Mouse (Mus musculus) olfactory bulb, adult 2 months (tissue): ENCODE measurements around the gene Dusp27. TPM values are rescaled to one million over a fixed set of nuclear protein-coding genes. Genes with fewer than 3 reads are reported as not detected.

Experiments used
- H3K27ac ChIP-seq: fragments of 200-500 bp; 2 replicates; pipeline ENCODE4 v1.5.1; 2012; ENCODE audit warnings: low read depth, low read length; ENCODE audit not compliant: insufficient read depth
- H3K4me1 ChIP-seq: fragments of 200-500 bp; 2 replicates; pipeline ENCODE4 v1.6.1; 2012; ENCODE audit warnings: low read length; ENCODE audit not compliant: control insufficient read depth, insufficient read depth
- H3K4me3 ChIP-seq: fragments of 200-500 bp; 2 replicates; pipeline ENCODE4 v1.5.1; 2012; ENCODE audit warnings: mild to moderate bottlenecking, low read depth, low read length, moderate library complexity; ENCODE audit not compliant: insufficient read depth
- CTCF ChIP-seq: fragments of 200-500 bp; IDR thresholded peaks from 2 replicates; pipeline ENCODE4 v1.5.1; 2012; ENCODE audit warnings: low read depth, mild to moderate bottlenecking, low read length, moderate library complexity; ENCODE audit not compliant: insufficient read depth
- POLR2A ChIP-seq: fragments of 200-500 bp; IDR thresholded peaks from 2 replicates; pipeline ENCODE4 v1.6.1; 2012; ENCODE audit warnings: mild to moderate bottlenecking, low read depth, low read length, moderate library complexity; ENCODE audit not compliant: insufficient read depth
- WGBS: fragments of 180-500 bp; shearing (Covaris S2); methylation state at CpG from one replicate; pipeline ENCODE4 v1.1.7; 2018; 5-methylcytosine and 5-hydroxymethylcytosine counted together
- polyA plus RNA-seq: library from polyadenylated mRNA; stranded (reverse); fragments of >200 nt; gene quantifications from 2 replicates; pipeline ENCODE4 v1.2.4, GENCODE M21; 2012; ENCODE audit warnings: low replicate concordance; ENCODE audit not compliant: missing spikeins, insufficient read depth, insufficient read length

Gene Dusp27
- not detected in 2 replicates for polyA plus RNA-seq

- Histone ChIP-seq H3K27ac (no peak within 1 kb of the TSS), H3K4me1 (peaks cover 2% of the 10 kb centered on the region; the same call in 1 of the 2 replicates), H3K4me3 (no peak within 1 kb of the TSS)
- TF ChIP-seq POLR2A (no peak), CTCF (no peak)
- 69% methylated on average over 4 of the region's 4 CpGs for WGBS
These were observed at the start of gene Dusp27 for GRCm38 (mm10) chr1:166127719-166128118. TSS of gene Dusp27 (minus strand) at chr1:166127922.

GRCm38 (mm10) chr1:166173621-166174020 lies 45.9 kb upstream of the Dusp27 start:
- no peak overlapping the region for H3K4me3 ChIP-seq
- WGBS: 82% methylated on average over 9 of the region's 9 CpGs
- H3K27ac ChIP-seq: no peak overlapping the region
- no peaks in the 10 kb centered on the region for H3K4me1 ChIP-seq
- TF ChIP-seq POLR2A (no peak), CTCF (no peak)

- H3K4me3 ChIP-seq: no peak overlapping the region
- no peak overlapping the region for H3K27ac ChIP-seq
- 82% methylated on average over 3 of the region's 3 CpGs for WGBS
- no peak for TF ChIP-seq CTCF
- no peak for TF ChIP-seq POLR2A
- H3K4me1 ChIP-seq: no peaks in the 10 kb centered on the region
These were observed 45.3 kb upstream of the Dusp27 start for GRCm38 (mm10) chr1:166172992-166173391.

DNA sequence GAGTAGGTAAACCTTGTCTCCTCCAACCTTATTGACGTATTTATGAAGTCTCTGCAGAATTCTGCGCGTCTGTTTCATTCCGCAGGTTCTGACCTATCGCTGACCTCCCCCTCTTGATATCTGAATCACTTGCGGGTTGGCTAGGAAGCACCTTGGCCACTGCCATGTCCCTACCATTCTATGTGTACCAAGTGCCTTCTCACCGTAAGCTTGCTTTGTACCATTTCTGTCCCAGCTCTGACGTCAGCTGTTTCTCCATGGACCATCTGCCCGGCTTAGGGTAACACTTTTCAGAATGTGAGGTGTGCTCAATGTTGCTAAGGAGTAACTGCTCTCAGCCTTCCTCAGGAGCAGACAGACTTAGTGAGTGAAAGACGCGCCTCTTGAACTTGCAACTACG lies 43.1 kb upstream of the Dusp27 start:
- TF ChIP-seq POLR2A: no peak
- no peak for TF ChIP-seq CTCF
- WGBS: 96% methylated on average over 12 of the region's 12 CpGs
- Histone ChIP-seq H3K4me3 (no peak overlapping the region), H3K27ac (no peak overlapping the region), H3K4me1 (no peaks in the 10 kb centered on the region)

DNA sequence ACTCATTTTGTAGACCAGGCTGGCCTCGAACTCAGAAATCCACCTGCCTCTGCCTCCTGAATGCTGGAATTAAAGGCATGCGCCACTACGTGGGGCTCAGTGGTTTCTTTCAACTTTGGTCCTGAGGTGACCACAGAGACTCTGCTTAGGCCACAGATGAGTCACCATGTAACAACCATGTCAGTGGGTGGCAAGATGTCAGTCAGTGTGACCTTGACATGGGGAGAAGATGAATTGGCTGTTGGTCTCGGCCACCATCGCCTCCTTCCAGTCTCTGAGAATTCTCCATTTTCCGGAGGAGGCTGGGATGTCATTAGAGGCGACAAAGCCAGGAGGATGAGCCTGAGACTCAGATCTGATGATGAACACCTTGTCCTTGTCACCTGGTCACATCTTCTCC lies 42.0 kb upstream of the Dusp27 start:
- Histone ChIP-seq H3K4me3 (no peak overlapping the region), H3K4me1 (no peaks in the 10 kb centered on the region), H3K27ac (no peak overlapping the region)
- WGBS: 94% methylated on average over 7 of the region's 7 CpGs
- TF ChIP-seq POLR2A: no peak
- TF ChIP-seq CTCF: no peak

DNA sequence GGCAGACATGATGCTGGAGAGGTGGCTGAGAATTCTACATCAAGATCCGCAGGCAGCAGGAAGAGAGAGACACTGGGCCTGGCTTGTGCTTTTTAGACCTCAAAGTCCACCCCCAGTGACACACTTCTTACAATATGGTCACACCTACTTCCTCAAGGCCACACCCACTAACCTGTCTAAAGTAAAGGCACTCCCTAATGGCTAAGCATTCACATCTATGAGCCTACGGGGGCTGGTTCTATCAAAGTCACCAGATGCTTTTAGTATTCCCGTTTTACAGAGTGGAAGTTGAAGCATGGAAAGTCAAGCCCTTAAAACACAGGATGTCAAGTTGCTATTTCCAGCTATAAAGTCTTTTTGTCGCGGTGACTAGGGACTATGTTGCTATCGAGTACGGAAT lies 40.3 kb upstream of the Dusp27 start:
- Histone ChIP-seq H3K4me3 (no peak overlapping the region), H3K4me1 (no peaks in the 10 kb centered on the region), H3K27ac (no peak overlapping the region)
- WGBS: 90% methylated on average over 7 of the region's 7 CpGs
- TF ChIP-seq POLR2A (no peak), CTCF (no peak)

DNA sequence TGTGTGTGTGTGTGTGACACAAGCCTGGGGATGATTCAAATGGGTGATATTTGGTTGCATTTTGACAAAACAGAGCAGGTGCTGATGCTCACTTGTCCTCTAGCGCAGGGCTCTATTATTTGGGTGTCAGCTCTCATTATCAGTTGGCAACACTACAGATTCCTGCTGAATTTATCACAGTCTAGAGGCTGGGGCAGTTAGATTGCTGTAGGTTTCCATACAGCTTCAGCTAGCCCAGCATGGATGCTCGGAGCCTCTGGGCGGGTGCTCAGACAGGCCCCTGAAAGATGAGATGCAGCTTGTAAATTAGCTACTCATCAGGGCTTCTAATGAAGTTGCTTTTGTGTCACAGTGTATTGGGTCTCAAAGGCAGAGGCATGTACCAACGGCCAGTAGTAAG lies 39.7 kb upstream of the Dusp27 start:
- no peak overlapping the region for H3K27ac ChIP-seq
- no peaks in the 10 kb centered on the region for H3K4me1 ChIP-seq
- TF ChIP-seq CTCF: no peak
- WGBS: 69% methylated on average over 4 of the region's 4 CpGs
- no peak overlapping the region for H3K4me3 ChIP-seq

DNA sequence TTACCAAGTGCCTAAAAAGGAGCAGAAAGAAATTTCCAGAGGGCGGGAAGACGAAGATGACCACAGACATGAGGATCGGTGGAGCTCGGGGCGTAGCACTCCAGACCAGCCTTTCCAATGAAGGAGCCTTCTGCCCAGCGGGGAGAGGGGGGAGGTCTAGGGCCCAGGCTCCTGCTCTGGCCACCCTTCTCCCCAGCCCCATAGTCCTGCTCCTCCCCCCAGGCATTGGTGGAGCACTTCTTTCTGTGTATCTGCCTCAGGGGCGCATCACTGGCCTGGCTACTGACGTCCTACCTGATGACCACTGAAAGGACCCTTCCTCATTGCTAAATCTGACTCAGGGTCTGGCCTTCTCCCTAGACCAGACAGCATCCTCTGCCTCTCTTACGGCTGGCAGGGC lies 37.4 kb upstream of the Dusp27 start:
- WGBS: 93% methylated on average over 9 of the region's 9 CpGs
- H3K4me1 ChIP-seq: 0 out of 2 replicates have a peak, but pooled peaks cover 2% of the 10 kb centered on the region
- H3K27ac ChIP-seq: no peak overlapping the region
- H3K4me3 ChIP-seq: no peak overlapping the region
- no peak for TF ChIP-seq CTCF
- TF ChIP-seq POLR2A: no peak

DNA sequence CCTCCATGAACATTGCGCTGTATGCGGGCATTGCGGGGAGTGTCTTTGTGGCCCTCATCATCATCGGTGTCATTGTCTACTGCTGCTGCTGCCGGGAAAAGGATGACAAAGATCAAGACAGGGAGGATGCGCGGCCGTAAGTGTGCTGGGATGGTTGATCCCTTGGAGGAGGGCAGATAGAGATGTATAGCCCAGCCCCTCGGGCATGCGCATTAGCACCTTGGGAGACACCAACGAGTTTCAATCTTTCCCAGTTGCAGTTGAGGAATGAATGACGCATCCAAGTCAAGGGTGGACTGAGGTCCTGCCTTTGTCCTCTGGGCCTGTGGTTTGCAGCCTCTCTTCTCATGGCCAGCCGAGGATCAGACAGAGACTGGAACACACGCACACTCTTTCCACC lies 36.9 kb upstream of the Dusp27 start:
- 97% methylated on average over 14 of the region's 14 CpGs for WGBS
- H3K4me1 ChIP-seq: 0 out of 2 replicates have a peak, but pooled peaks cover 2% of the 10 kb centered on the region
- H3K4me3 ChIP-seq: no peak overlapping the region
- H3K27ac ChIP-seq: no peak overlapping the region
- TF ChIP-seq POLR2A (no peak), CTCF (no peak)
